Mouse (Mus musculus) bone marrow macrophage, adult 2 months (primary cell): ENCODE measurements around the gene Gpr152. TPM values are rescaled to one million over a fixed set of nuclear protein-coding genes. Genes with fewer than 3 reads are reported as not detected.

Source experiments
- H3K27ac ChIP-seq: 2 replicates; pipeline ENCODE4 v1.5.1; 2012; ENCODE audit warnings: low read depth, low read length; ENCODE audit not compliant: insufficient read depth
- H3K4me1 ChIP-seq: 2 replicates; pipeline ENCODE4 v1.6.1; 2012; ENCODE audit warnings: low read length; ENCODE audit not compliant: control insufficient read depth, insufficient read depth
- H3K4me3 ChIP-seq: 2 replicates; pipeline ENCODE4 v1.5.1; 2012; ENCODE audit warnings: mild to moderate bottlenecking, low read length, moderate library complexity; ENCODE audit not compliant: insufficient read depth
- CTCF ChIP-seq: IDR thresholded peaks from 2 replicates; pipeline ENCODE4 v1.5.1; 2012; ENCODE audit warnings: low read depth, mild to moderate bottlenecking, low read length, moderate library complexity
- POLR2A ChIP-seq: IDR thresholded peaks from 2 replicates; pipeline ENCODE4 v1.6.1; 2012; ENCODE audit warnings: mild to moderate bottlenecking, low read depth, low read length, borderline replicate concordance
- polyA plus RNA-seq: library from polyadenylated mRNA; stranded (reverse); fragments of >200 nt; gene quantifications from 2 replicates; pipeline ENCODE4 v1.2.4, GENCODE M21; 2012; ENCODE audit not compliant: missing spikeins, insufficient read depth, insufficient read length

Gene Gpr152
- polyA plus RNA-seq, 1 experiment = not detected

GRCm38 (mm10) chr19:4098426-4098825, 41.2 kb upstream of the Gpr152 start:
- TF ChIP-seq CTCF = no peak
- no peak for TF ChIP-seq POLR2A
- Histone ChIP-seq H3K27ac (no peak overlapping the region), H3K4me1 (peaks cover 26% of the 10 kb centered on the region), H3K4me3 (peak overlapping the region; percentile 63; the same call in 1 of the 2 replicates)

GRCm38 (mm10) chr19:4099056-4099455, 40.5 kb upstream of the Gpr152 start:
- Histone ChIP-seq H3K27ac (peak overlapping the region; percentile 54), H3K4me3 (0 out of 2 replicates have a peak overlapping the region, but pooled peaks have one; percentile 72), H3K4me1 (peaks cover 26% of the 10 kb centered on the region)
- TF ChIP-seq POLR2A (no peak), CTCF (peak; percentile 73)

DNA sequence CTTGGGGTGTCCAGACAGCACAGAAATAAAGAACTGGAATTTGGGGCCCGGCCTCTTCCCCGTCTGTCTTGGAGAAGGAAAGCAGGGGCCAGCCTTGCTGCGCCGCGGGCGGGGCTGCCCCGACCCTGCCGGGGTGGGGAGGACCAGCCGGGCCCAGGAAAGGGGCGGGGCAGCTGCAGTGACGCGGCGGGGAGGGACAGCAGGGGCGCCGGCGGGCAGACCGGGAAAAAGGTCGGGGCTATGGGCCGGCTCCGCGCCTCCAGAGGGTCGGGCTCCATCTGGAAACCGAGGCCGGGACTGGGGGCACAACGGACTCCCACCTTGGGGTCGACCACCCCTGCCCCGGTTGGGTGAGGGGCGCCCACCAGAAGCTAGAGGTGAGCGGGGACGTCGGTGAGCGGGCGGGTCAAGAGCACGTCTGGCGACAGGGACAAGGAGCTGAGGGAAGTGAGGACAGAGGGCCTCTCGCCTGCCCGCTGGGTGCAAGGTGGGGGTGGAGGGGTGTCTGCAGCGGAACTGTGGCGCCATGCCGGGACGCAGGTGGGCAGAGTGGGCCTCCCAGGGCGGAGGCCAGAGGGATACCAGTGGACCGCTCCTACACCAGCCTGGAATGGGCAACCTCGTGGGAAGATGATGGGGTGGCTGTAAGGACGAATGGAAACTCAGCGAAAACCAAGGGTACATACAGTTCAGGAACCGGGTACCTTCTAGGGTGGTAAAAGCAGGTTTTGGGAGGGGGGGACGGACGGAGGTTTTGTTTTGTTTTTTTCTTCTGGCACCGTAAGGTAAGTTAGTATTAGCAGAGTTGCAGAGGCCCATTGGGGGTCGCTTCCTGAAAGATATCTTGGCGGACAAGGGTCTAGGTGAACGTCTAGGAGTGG, 39.5 kb upstream of the Gpr152 start, which contains the start of gene Pitpnm1:
Gene Pitpnm1 (plus strand): TSS at position 162 of the 881 bp plus-strand sequence.
- Histone ChIP-seq H3K4me3 (peak within 1 kb of the TSS; percentile 72), H3K4me1 (peaks cover 26% of the 10 kb centered on the region), H3K27ac (peak within 1 kb of the TSS; percentile 54)
- TF ChIP-seq CTCF (no peak), POLR2A (no peak)

- no peak overlapping the region for H3K27ac ChIP-seq
- TF ChIP-seq CTCF = no peak
- no peak for TF ChIP-seq POLR2A
- peaks cover 26% of the 10 kb centered on the region for H3K4me1 ChIP-seq
- H3K4me3 ChIP-seq = peak overlapping the region; percentile 72
Observed at GRCm38 (mm10) chr19:4100718-4101261, 38.8 kb upstream of the Gpr152 start.

- TF ChIP-seq CTCF (no peak), POLR2A (no peak)
- H3K4me3 ChIP-seq = no peak overlapping the region
- no peak overlapping the region for H3K27ac ChIP-seq
- H3K4me1 ChIP-seq = peaks cover 22% of the 10 kb centered on the region
Observed at GRCm38 (mm10) chr19:4101466-4101865, 38.1 kb upstream of the Gpr152 start.

- Histone ChIP-seq H3K4me3 (no peak overlapping the region), H3K4me1 (peaks cover 22% of the 10 kb centered on the region), H3K27ac (no peak overlapping the region)
- TF ChIP-seq POLR2A (no peak), CTCF (no peak)
Observed at GRCm38 (mm10) chr19:4102049-4102448, 37.5 kb upstream of the Gpr152 start.

GRCm38 (mm10) chr19:4102626-4103025, 37.0 kb upstream of the Gpr152 start:
- no peak for TF ChIP-seq CTCF
- no peak for TF ChIP-seq POLR2A
- Histone ChIP-seq H3K4me1 (peaks cover 22% of the 10 kb centered on the region), H3K27ac (no peak overlapping the region), H3K4me3 (no peak overlapping the region)

GRCm38 (mm10) chr19:4103294-4103693, 36.3 kb upstream of the Gpr152 start:
- Histone ChIP-seq H3K4me3 (no peak overlapping the region), H3K4me1 (peaks cover 15% of the 10 kb centered on the region; the same call in 1 of the 2 replicates), H3K27ac (no peak overlapping the region)
- no peak for TF ChIP-seq CTCF
- TF ChIP-seq POLR2A = no peak

- H3K27ac ChIP-seq = no peak overlapping the region
- TF ChIP-seq CTCF (no peak), POLR2A (no peak)
- no peak overlapping the region for H3K4me3 ChIP-seq
- H3K4me1 ChIP-seq = peaks cover 10% of the 10 kb centered on the region; the same call in 1 of the 2 replicates
Observed at GRCm38 (mm10) chr19:4103792-4104191, 35.8 kb upstream of the Gpr152 start.
